Mouse (Mus musculus): ENCODE data around the gene Spaca3. TPM values are rescaled to one million over a fixed set of nuclear protein-coding genes. Genes with fewer than 3 reads are reported as not detected.
A peak's percentile ranks its signal among the peaks of the same experiment; 100 is the strongest.

The Spaca3 gene
- total and polyA plus RNA-seq, 2 experiments: not detected

DNA sequence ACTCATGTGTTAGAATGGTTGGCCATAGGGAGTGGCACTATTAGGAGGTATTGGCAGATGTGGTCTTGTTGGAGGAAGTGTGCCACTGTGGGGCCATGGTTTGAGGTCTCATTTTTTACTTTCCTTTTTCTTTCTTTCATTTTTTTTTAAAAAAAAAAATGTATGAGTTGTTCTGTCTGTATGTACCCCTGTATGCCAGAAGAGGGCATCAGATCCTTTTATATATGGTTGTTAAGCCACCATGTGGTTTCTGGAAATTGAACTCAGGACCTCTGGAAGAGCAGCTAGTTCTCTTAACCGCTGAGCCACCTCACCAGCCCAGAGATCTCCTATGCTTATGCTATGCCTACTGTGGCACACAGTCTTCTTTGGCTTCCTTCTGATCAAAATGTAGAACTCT lies 19.4 kb upstream of the Spaca3 start:
- no peak for DNase-seq (ENCODE audit: extremely low read depth, low read depth, low spot score)
- TF ChIP-seq CTCF (IDR thresholded peaks at IDR 0.05; ENCODE audit: low read depth, low read length) (no peak), POLR2A (IDR thresholded peaks at IDR 0.05; ENCODE audit: extremely low read depth, insufficient read depth, low read length) (no peak)
- no peak overlapping the region for H3K9ac ChIP-seq (ENCODE audit: low read depth, low read length)
- H3K4me1 ChIP-seq (ENCODE audit: control insufficient read depth, insufficient read depth, low read length): no peaks in the 10 kb centered on the region
- no peak overlapping the region for H3K4me3 ChIP-seq (ENCODE audit: insufficient read depth, low read depth, low read length)
- H3K27ac ChIP-seq (replicated peaks; ENCODE audit: insufficient read depth, low read depth, low read length): no peak overlapping the region
- no peaks in the 10 kb centered on the region for H3K79me2 ChIP-seq (ENCODE audit: control insufficient read depth, insufficient read depth, low read length)
- H3K36me3 ChIP-seq (ENCODE audit: control insufficient read depth, insufficient read depth, low read length): no peaks in the 10 kb centered on the region
- H3K27me3 ChIP-seq (ENCODE audit: control insufficient read depth, insufficient read depth, low read length): no peaks in the 10 kb centered on the region
- 74% methylated on average over 1 of the region's 1 CpGs for WGBS

DNA sequence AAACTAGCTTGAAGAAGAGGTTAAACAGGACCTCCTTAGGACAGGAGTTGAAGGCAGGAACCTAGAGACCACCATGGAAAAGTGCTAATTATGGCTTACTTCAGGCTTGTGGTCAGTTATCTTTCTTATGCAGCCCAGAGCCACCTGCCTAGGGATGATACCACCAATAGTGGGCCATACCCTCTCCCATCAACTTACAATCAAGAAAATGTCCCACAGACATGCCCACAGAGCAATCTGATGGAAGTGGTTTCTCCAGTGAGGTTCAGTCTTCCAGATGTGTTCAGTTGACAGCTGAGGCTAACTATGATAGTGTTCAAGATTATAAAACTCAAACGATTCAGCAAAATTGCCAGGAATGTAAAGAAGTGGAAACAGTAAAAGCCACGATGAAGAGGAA lies 14.7 kb upstream of the Spaca3 start:
- TF ChIP-seq POLR2A (IDR thresholded peaks at IDR 0.05; ENCODE audit: extremely low read depth, insufficient read depth, low read length) (no peak), CTCF (IDR thresholded peaks at IDR 0.05; ENCODE audit: low read depth, low read length) (no peak)
- H3K36me3 ChIP-seq (ENCODE audit: control insufficient read depth, insufficient read depth, low read length): no peaks in the 10 kb centered on the region

DNA sequence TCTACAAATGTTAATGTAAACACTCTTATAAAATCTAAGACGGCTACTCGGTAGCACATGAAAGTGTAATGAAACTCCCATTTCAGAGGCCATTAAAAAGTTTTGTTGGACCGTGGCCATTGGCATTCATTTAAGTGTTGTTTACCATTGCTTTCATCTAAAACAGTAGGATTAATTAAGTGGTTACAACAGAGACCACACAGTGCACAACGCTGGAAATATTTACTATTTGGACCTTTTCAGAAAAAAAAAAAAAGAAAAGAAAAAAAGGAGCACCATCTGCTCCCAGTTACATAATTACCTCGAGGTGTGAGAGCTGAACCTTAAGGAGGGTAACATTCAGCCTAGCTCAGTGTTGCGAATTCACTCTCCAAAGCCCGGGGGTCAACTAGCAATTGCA lies 12.7 kb upstream of the Spaca3 start:
- H3K27ac ChIP-seq (replicated peaks; ENCODE audit: insufficient read depth, low read depth, low read length): no peak overlapping the region
- no peaks in the 10 kb centered on the region for H3K4me1 ChIP-seq (ENCODE audit: control insufficient read depth, insufficient read depth, low read length)
- no peaks in the 10 kb centered on the region for H3K36me3 ChIP-seq (ENCODE audit: control insufficient read depth, insufficient read depth, low read length)
- no peak overlapping the region for H3K4me3 ChIP-seq (ENCODE audit: insufficient read depth, low read depth, low read length)
- 73% methylated on average over 7 of the region's 7 CpGs for WGBS
- TF ChIP-seq CTCF (IDR thresholded peaks at IDR 0.05; ENCODE audit: low read depth, low read length) (no peak), POLR2A (IDR thresholded peaks at IDR 0.05; ENCODE audit: extremely low read depth, insufficient read depth, low read length) (no peak)
- H3K9ac ChIP-seq (ENCODE audit: low read depth, low read length): no peak overlapping the region
- H3K79me2 ChIP-seq (ENCODE audit: control insufficient read depth, insufficient read depth, low read length): no peaks in the 10 kb centered on the region
- H3K27me3 ChIP-seq (ENCODE audit: control insufficient read depth, insufficient read depth, low read length): no peaks in the 10 kb centered on the region
- no peak for DNase-seq (ENCODE audit: extremely low read depth, low read depth, low spot score)

More for the DNA sequence above, 14.7 kb upstream of the Spaca3 start:
- DNase-seq (ENCODE audit: extremely low read depth, low read depth, low spot score): no peak
- no peaks in the 10 kb centered on the region for H3K79me2 ChIP-seq (ENCODE audit: control insufficient read depth, insufficient read depth, low read length)
- no peaks in the 10 kb centered on the region for H3K27me3 ChIP-seq (ENCODE audit: control insufficient read depth, insufficient read depth, low read length)
- H3K27ac ChIP-seq (replicated peaks; ENCODE audit: insufficient read depth, low read depth, low read length): no peak overlapping the region
- 68% methylated on average over 2 of the region's 2 CpGs for WGBS
- no peak overlapping the region for H3K4me3 ChIP-seq (ENCODE audit: insufficient read depth, low read depth, low read length)
- no peak overlapping the region for H3K9ac ChIP-seq (ENCODE audit: low read depth, low read length)
- no peaks in the 10 kb centered on the region for H3K4me1 ChIP-seq (ENCODE audit: control insufficient read depth, insufficient read depth, low read length)

DNA sequence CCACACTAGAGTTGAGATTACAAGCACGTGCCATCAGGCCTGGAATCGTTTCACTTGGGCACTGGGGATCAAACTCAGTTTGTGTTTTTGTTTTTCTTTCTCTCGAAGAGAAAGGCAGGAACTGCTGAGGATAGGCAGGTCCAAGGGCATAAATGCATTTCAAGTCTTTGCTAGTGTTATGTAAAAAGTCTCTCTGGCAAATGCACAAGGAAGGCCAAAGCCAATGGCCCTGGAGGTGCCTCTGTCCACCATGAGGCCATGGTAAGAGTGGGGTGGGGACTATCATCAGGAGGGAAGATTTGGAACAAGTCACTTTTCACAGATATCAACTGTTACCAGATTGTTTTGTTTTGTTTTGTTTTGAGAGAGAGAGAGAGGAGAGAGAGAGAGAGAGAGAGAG lies 12.1 kb upstream of the Spaca3 start:
- Histone ChIP-seq H3K4me1 (ENCODE audit: control insufficient read depth, insufficient read depth, low read length) (no peaks in the 10 kb centered on the region), H3K79me2 (ENCODE audit: control insufficient read depth, insufficient read depth, low read length) (no peaks in the 10 kb centered on the region), H3K27ac (replicated peaks; ENCODE audit: insufficient read depth, low read depth, low read length) (no peak overlapping the region), H3K27me3 (ENCODE audit: control insufficient read depth, insufficient read depth, low read length) (no peaks in the 10 kb centered on the region), H3K9ac (ENCODE audit: low read depth, low read length) (no peak overlapping the region), H3K4me3 (ENCODE audit: insufficient read depth, low read depth, low read length) (no peak overlapping the region), H3K36me3 (ENCODE audit: control insufficient read depth, insufficient read depth, low read length) (no peaks in the 10 kb centered on the region)
- no peak for DNase-seq (ENCODE audit: extremely low read depth, low read depth, low spot score)
- no peak for TF ChIP-seq CTCF (IDR thresholded peaks at IDR 0.05; ENCODE audit: low read depth, low read length)
- TF ChIP-seq POLR2A (IDR thresholded peaks at IDR 0.05; ENCODE audit: extremely low read depth, insufficient read depth, low read length): no peak
- WGBS: 64% methylated on average over 3 of the region's 3 CpGs

DNA sequence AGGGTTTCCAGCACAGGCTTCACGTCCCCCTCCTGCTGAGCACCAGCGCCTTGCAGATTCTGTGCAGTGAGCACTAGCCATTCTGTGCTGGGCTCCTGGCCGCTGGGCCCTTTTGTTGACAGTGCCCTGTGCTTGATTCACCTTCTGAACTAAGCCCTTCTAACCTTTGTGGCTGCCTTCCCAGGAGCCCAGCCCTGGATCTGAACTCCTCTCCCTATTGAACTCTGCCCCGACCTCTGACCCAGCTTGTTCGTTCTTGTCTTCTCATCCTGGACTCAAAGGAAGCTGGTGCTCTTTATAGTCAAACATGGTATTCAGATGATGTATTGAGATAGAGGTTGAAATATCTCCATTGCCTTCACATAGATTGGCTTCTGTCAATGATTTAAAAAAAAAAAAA lies 10.0 kb upstream of the Spaca3 start:
- H3K9ac ChIP-seq (ENCODE audit: low read depth, low read length): no peak overlapping the region
- H3K4me1 ChIP-seq (ENCODE audit: control insufficient read depth, insufficient read depth, low read length): no peaks in the 10 kb centered on the region
- TF ChIP-seq POLR2A (IDR thresholded peaks at IDR 0.05; ENCODE audit: extremely low read depth, insufficient read depth, low read length): no peak
- TF ChIP-seq CTCF (IDR thresholded peaks at IDR 0.05; ENCODE audit: low read depth, low read length): no peak
- WGBS: 40% methylated on average over 5 of the region's 5 CpGs
- no peaks in the 10 kb centered on the region for H3K27me3 ChIP-seq (ENCODE audit: control insufficient read depth, insufficient read depth, low read length)
- H3K79me2 ChIP-seq (ENCODE audit: control insufficient read depth, insufficient read depth, low read length): no peaks in the 10 kb centered on the region
- no peak overlapping the region for H3K4me3 ChIP-seq (ENCODE audit: insufficient read depth, low read depth, low read length)
- no peaks in the 10 kb centered on the region for H3K36me3 ChIP-seq (ENCODE audit: control insufficient read depth, insufficient read depth, low read length)
- H3K27ac ChIP-seq (replicated peaks; ENCODE audit: insufficient read depth, low read depth, low read length): no peak overlapping the region
- peak; percentile 78 for DNase-seq (ENCODE audit: extremely low read depth, low read depth, low spot score)

DNA sequence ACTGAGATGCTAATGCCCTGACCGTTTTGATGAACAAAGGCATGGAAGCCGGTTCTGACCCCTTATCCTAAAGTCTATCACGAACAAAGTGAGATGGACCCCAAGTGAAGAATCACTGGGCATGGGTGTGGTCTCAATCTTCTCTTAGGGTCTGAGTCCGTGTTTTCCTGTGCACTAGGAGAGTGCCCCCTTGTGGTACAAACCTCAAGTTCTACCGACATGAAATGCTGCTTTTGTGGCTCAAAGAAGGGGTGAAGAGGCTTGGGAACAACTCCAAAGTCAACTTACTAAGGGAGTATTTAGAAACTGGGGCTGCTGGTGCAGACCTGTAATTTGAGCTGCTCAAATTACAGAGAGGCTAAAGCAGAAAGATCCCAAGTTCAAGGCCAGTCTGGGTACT lies 6.3 kb upstream of the Spaca3 start:
- no peaks in the 10 kb centered on the region for H3K4me1 ChIP-seq (ENCODE audit: control insufficient read depth, insufficient read depth, low read length)
- 33% methylated on average over 5 of the region's 5 CpGs for WGBS
- H3K27me3 ChIP-seq (ENCODE audit: control insufficient read depth, insufficient read depth, low read length): no peaks in the 10 kb centered on the region
- no peak for TF ChIP-seq POLR2A (IDR thresholded peaks at IDR 0.05; ENCODE audit: extremely low read depth, insufficient read depth, low read length)
- peak; percentile 29; the same call in 1 of the 2 replicates for TF ChIP-seq CTCF (IDR thresholded peaks at IDR 0.05; ENCODE audit: low read depth, low read length)
- DNase-seq (ENCODE audit: extremely low read depth, low read depth, low spot score): peak; percentile 55
- H3K9ac ChIP-seq (ENCODE audit: low read depth, low read length): no peak overlapping the region
- no peaks in the 10 kb centered on the region for H3K36me3 ChIP-seq (ENCODE audit: control insufficient read depth, insufficient read depth, low read length)
- no peak overlapping the region for H3K4me3 ChIP-seq (ENCODE audit: insufficient read depth, low read depth, low read length)
- no peaks in the 10 kb centered on the region for H3K79me2 ChIP-seq (ENCODE audit: control insufficient read depth, insufficient read depth, low read length)
- H3K27ac ChIP-seq (replicated peaks; ENCODE audit: insufficient read depth, low read depth, low read length): no peak overlapping the region

All from liver, adult 2 months (tissue).